In the genomic region with DNA sequence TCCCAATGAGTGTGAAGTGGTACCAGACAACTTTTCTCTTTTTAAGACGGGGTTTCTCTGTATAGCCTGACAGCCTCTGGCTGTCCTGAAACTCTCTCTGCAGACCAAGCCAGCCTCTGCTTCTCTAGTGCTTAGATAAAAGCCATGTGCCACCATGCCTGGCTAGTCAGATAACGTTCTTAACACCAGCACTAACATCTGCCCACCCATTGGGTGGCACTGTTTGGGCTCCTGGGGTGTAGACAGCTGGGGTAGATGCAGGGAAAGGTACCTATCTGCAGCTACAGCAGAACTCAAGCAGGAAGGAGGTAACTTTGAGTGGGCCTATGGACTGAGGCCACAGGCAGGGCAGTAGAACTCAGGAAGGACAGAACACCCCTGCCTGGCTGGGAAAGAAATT, we compare ENCODE assay signal across 16 mouse cellular contexts. TPM values are rescaled to one million over a fixed set of nuclear protein-coding genes. Genes with fewer than 3 reads are reported as not detected.
DNase-seq lines count a peak whose midpoint lies in the region; ATAC-seq and TF ChIP-seq lines count a peak whose summit lies in the region.
"Had no signal": no experiment of that assay in that cellular context is flagged by ENCODE, and none has a peak within 500 bp of the region (broad histone marks: within the 10 kb centered on the region; RNA-seq: fewer than 3 reads in every experiment).

No protein-coding gene starts in this region.

- 55% methylated on average over 2 of the region's 2 CpGs for WGBS in spleen, adult 2 months
- 11% methylated on average over 2 of the region's 2 CpGs for WGBS in liver, embryonic 14.5 days (ENCODE audit: insufficient replicate concordance)
- 43% methylated on average over 2 of the region's 2 CpGs for WGBS in stomach, embryonic 15.5 days

- no peak for TF ChIP-seq CTCF in spleen, adult 2 months (IDR thresholded peaks at IDR 0.05; ENCODE audit: extremely low read depth, insufficient read depth, insufficient read length, insufficient replicate concordance)
- peak; percentile 91 for TF ChIP-seq CTCF in liver, embryonic 14.5 days (IDR thresholded peaks at IDR 0.05; ENCODE audit: low read depth)

- no peaks in the 10 kb centered on the region; the same call in 1 of the 2 replicates for H3K4me1 ChIP-seq in spleen, adult 2 months (ENCODE audit: control insufficient read depth, insufficient read depth, insufficient read length)
- H3K4me1 ChIP-seq in liver, embryonic 14.5 days (replicated peaks; ENCODE audit: control insufficient read depth in 2 of 2, insufficient read depth in 2 of 2, low read length in 1 of 2): peaks cover 51 to 53% of the 10 kb centered on the region in 2 experiments
- peaks cover 5% of the 10 kb centered on the region; the same call in 1 of the 2 replicates for H3K4me1 ChIP-seq in stomach, embryonic 15.5 days

- no peak for DNase-seq in spleen, adult 2 months (ENCODE audit: low read depth in 1 of 2, low spot score in 2 of 2)
- no peak for DNase-seq in spleen, adult 18-20 months
- DNase-seq in liver, embryonic 14.5 days (ENCODE audit: low read depth in 3 of 3, low spot score in 3 of 3): peak; percentile 86 to 90 (median 88)
- DNase-seq in urinary bladder, postnatal 4 days (ENCODE audit: low spot score in 2 of 2): no peak
- no peak for DNase-seq in layer of hippocampus, adult 18-20 months (ENCODE audit: low spot score in 2 of 2)
- no peak for DNase-seq in kidney, adult 18-20 months
- DNase-seq: cerebellum, adult 9-10 months; gastrocnemius, postnatal 25 days; kidney, adult 2 months; lung, adult 2 months; right cerebral cortex, postnatal 4 days had no signal

- no peaks in the 10 kb centered on the region for H3K36me3 ChIP-seq in spleen, adult 2 months (ENCODE audit: control insufficient read depth, insufficient read depth, low read length)
- H3K36me3 ChIP-seq in liver, embryonic 14.5 days (replicated peaks; ENCODE audit: control insufficient read depth, insufficient read depth, low read depth): no peaks in the 10 kb centered on the region
- H3K36me3 ChIP-seq in stomach, embryonic 15.5 days: no peaks in the 10 kb centered on the region
- H3K36me3 ChIP-seq: heart, embryonic 13.5 days had no signal

- H3K4me2 ChIP-seq in liver, embryonic 14.5 days (ENCODE audit: low read depth): peak overlapping the region; percentile 60
- no peak overlapping the region for H3K4me2 ChIP-seq in stomach, embryonic 15.5 days
- H3K4me2 ChIP-seq: heart, embryonic 13.5 days had no signal

- H3K27ac ChIP-seq in spleen, adult 2 months (ENCODE audit: insufficient read depth, low read length): peak overlapping the region; percentile 45; the same call in 1 of the 2 replicates
- H3K27ac ChIP-seq in liver, embryonic 14.5 days: peak overlapping the region; percentile 94
- no peak overlapping the region for H3K27ac ChIP-seq in stomach, embryonic 15.5 days
- H3K27ac ChIP-seq: heart, embryonic 13.5 days had no signal

- TF ChIP-seq EP300 in liver, embryonic 14.5 days (IDR thresholded peaks at IDR 0.05; ENCODE audit: low read depth): peak; percentile 96

- H3K4me3 ChIP-seq in spleen, adult 2 months (ENCODE audit: extremely low read depth, insufficient read depth, insufficient read length): no peak overlapping the region
- H3K4me3 ChIP-seq in liver, embryonic 14.5 days (ENCODE audit: insufficient read depth in 1 of 2, low read depth in 2 of 2, low read length in 2 of 2): peak overlapping the region in 1 of 2 experiments; percentile 19; a peak in 1 of 4 replicates
- no peak overlapping the region for H3K4me3 ChIP-seq in stomach, embryonic 15.5 days (replicated peaks)
- H3K4me3 ChIP-seq: heart, embryonic 13.5 days; myocyte had no signal

- ATAC-seq in common myeloid progenitor, adult 5-6 weeks (replicated peaks; ENCODE audit: low read depth, poor library complexity, severe bottlenecking): peak; percentile 76
- ATAC-seq in liver, embryonic 14.5 days (ENCODE audit: insufficient read depth): peak; percentile 95
- peak; percentile 93 for ATAC-seq in stomach, embryonic 15.5 days (ENCODE audit: insufficient read depth, low FRiP score, low read depth)

- no peaks in the 10 kb centered on the region for H3K27me3 ChIP-seq in spleen, adult 2 months (ENCODE audit: control insufficient read depth, insufficient read depth, low read length)
- no peaks in the 10 kb centered on the region for H3K27me3 ChIP-seq in liver, embryonic 14.5 days (ENCODE audit: control insufficient read depth, insufficient read depth, low read length)
- H3K27me3 ChIP-seq in stomach, embryonic 15.5 days (replicated peaks): no peaks in the 10 kb centered on the region

- no peak for TF ChIP-seq POLR2A in spleen, adult 2 months (IDR thresholded peaks at IDR 0.05; ENCODE audit: low read depth, low read length)

- no peaks in the 10 kb centered on the region for H3K9me3 ChIP-seq in liver, embryonic 14.5 days (ENCODE audit: control insufficient read depth, low read length)
- no peaks in the 10 kb centered on the region for H3K9me3 ChIP-seq in stomach, embryonic 15.5 days
- H3K9me3 ChIP-seq: heart, embryonic 13.5 days had no signal

- H3K9ac ChIP-seq in liver, embryonic 14.5 days (replicated peaks): peak overlapping the region; percentile 39
- H3K9ac ChIP-seq in stomach, embryonic 15.5 days: no peak overlapping the region
- H3K9ac ChIP-seq: heart, embryonic 13.5 days had no signal

RNA-seq across cellular contexts. Expression of a gene that starts 34.0 kb away (rescaled TPM):
- polyA plus RNA-seq in spleen, adult 2 months (2012; rRNA removed): not detected in 2 replicates
- not detected in 2 replicates for total RNA-seq in common myeloid progenitor, adult 5-6 weeks (2017)
- polyA plus RNA-seq in liver, embryonic 14.5 days (2012; rRNA removed): 0.01 and 0.02 TPM in 2 replicates
- not detected in 2 replicates for polyA plus RNA-seq in liver, embryonic 14.5 days (2014; fragmentation: Nextera tagmentation; extraction: Ambion mirVana)
- polyA plus RNA-seq in stomach, embryonic 15.5 days (2015; fragmentation: Nextera tagmentation; extraction: Ambion mirVana): not detected in 2 replicates
- under 1 TPM; 0.18 to 0.20 TPM for total RNA-seq in layer of hippocampus, adult 18-20 months (2021)
- total RNA-seq: gastrocnemius, postnatal 25 days had no signal
- polyA plus RNA-seq: heart, embryonic 13.5 days; hindbrain, embryonic 11.5 days; kidney, adult 2 months; lung, adult 2 months had no signal

Comparison
In these comparisons a context has a peak if more than half of its experiments do, and no peak if none do; other contexts are left out.
1. DNase-seq: peak in liver, embryonic 14.5 days (3 of 3); none in spleen, adult 2 months (0 of 2), spleen, adult 18-20 months (0 of 2), urinary bladder, postnatal 4 days (0 of 2), layer of hippocampus, adult 18-20 months (0 of 2) and kidney, adult 18-20 months (single experiment).
2. Peak in every context shown above with its lines, with median percentiles within 50 percentile points of each other: ATAC-seq.